In genomic region chr13:54821931-54822330, GRCm38 (mm10) we compare ENCODE assay signal across 46 mouse cellular contexts. TPM values are rescaled to one million over a fixed set of nuclear protein-coding genes. Genes with fewer than 3 reads are reported as not detected.
"Had no signal": no experiment of that assay in that cellular context is flagged by ENCODE, and none has a peak within 500 bp of the region (broad histone marks: within the 10 kb centered on the region; RNA-seq: fewer than 3 reads in every experiment).

No protein-coding gene starts in this region.

- H3K36me3 ChIP-seq: limb, embryonic 10.5 days; limb, embryonic 12.5 days; limb, embryonic 13.5 days; limb, embryonic 15.5 days; liver, embryonic 12.5 days; liver, embryonic 13.5 days; liver, embryonic 15.5 days; lung, embryonic 15.5 days; midbrain, embryonic 10.5 days; midbrain, embryonic 12.5 days; midbrain, embryonic 13.5 days; midbrain, embryonic 15.5 days; neural tube, embryonic 12.5 days had no signal

- H3K4me3 ChIP-seq: limb, embryonic 10.5 days; limb, embryonic 12.5 days; limb, embryonic 13.5 days; limb, embryonic 15.5 days; liver, embryonic 12.5 days; liver, embryonic 13.5 days; liver, embryonic 15.5 days; lung, embryonic 15.5 days; megakaryocyte, embryonic 14.5 days; midbrain, embryonic 10.5 days; midbrain, embryonic 12.5 days; midbrain, embryonic 13.5 days; midbrain, embryonic 15.5 days; myocyte; neural tube, embryonic 12.5 days had no signal

- ATAC-seq: liver, embryonic 12.5 days; liver, postnatal 0 days; lung, postnatal 0 days; midbrain, embryonic 13.5 days; midbrain, embryonic 15.5 days; midbrain, embryonic 16.5 days had no signal

- H3K9ac ChIP-seq: limb, embryonic 12.5 days; limb, embryonic 13.5 days; limb, embryonic 15.5 days; liver, embryonic 12.5 days; liver, embryonic 13.5 days; liver, embryonic 14.5 days; liver, embryonic 15.5 days; liver, postnatal 0 days; lung, embryonic 14.5 days; lung, embryonic 15.5 days; midbrain, embryonic 12.5 days; midbrain, embryonic 13.5 days; midbrain, embryonic 15.5 days; neural tube, embryonic 12.5 days had no signal

- H3K27me3 ChIP-seq: lung, embryonic 15.5 days; midbrain, embryonic 15.5 days had no signal

- H3K27ac ChIP-seq: limb, embryonic 10.5 days; limb, embryonic 12.5 days; limb, embryonic 13.5 days; limb, embryonic 15.5 days; liver, embryonic 12.5 days; liver, embryonic 13.5 days; liver, embryonic 14.5 days; liver, embryonic 15.5 days; lung, embryonic 15.5 days; macrophage; midbrain, embryonic 10.5 days; midbrain, embryonic 12.5 days; midbrain, embryonic 13.5 days; midbrain, embryonic 15.5 days; neural tube, embryonic 12.5 days had no signal

- DNase-seq: left cerebral cortex, postnatal 4 days; liver; liver, embryonic 13.5 days; liver, postnatal 0 days; lung, adult 18-20 months; lung, adult 2 months; lung, embryonic 14.5 days; lung, postnatal 10 days; lung, postnatal 14 days; lung, postnatal 36 days; lung, postnatal 4 days; midbrain, embryonic 14.5 days had no signal

- H3K4me1 ChIP-seq: liver, embryonic 13.5 days; liver, embryonic 15.5 days had no signal

- H3K9me3 ChIP-seq: limb, embryonic 10.5 days; limb, embryonic 12.5 days; limb, embryonic 13.5 days; limb, embryonic 15.5 days; liver, embryonic 12.5 days; liver, embryonic 13.5 days; liver, embryonic 15.5 days; lung, embryonic 15.5 days; megakaryocyte, embryonic 14.5 days; midbrain, embryonic 10.5 days; midbrain, embryonic 12.5 days; midbrain, embryonic 13.5 days; midbrain, embryonic 15.5 days; neural tube, embryonic 12.5 days had no signal

RNA-seq across cellular contexts. Expression of gene Tspan17, which starts 32.8 kb away (rescaled TPM):
- total RNA-seq: megakaryocyte-erythroid progenitor cell, adult 5-6 weeks had no signal

RNA-seq across cellular contexts. Expression of gene Eif4e1b, which starts 38.1 kb away (rescaled TPM):
- total RNA-seq: left cerebral cortex, postnatal 14 days; left cerebral cortex, postnatal 25 days; left cerebral cortex, postnatal 36 days; left cerebral cortex, postnatal 4 days; liver, adult 2 months; megakaryocyte progenitor cell, adult 5-6 weeks; megakaryocyte, adult 5-6 weeks; megakaryocyte-erythroid progenitor cell, adult 5-6 weeks; midbrain, postnatal 0 days; monocyte, adult 5-6 weeks had no signal
- polyA plus RNA-seq: limb, embryonic 10.5 days; limb, embryonic 11.5 days; limb, embryonic 12.5 days; limb, embryonic 13.5 days; limb, embryonic 14.5 days; limb, embryonic 15.5 days; liver, adult 2 months; liver, embryonic 11.5 days; liver, embryonic 12.5 days; liver, embryonic 13.5 days; liver, embryonic 14.5 days; liver, embryonic 15.5 days; liver, embryonic 16.5 days; liver, postnatal 0 days; lung, adult 2 months; lung, embryonic 14.5 days; lung, embryonic 15.5 days; lung, embryonic 16.5 days; lung, postnatal 0 days; macrophage; midbrain, embryonic 10.5 days; midbrain, embryonic 11.5 days; midbrain, embryonic 12.5 days; midbrain, embryonic 13.5 days; midbrain, embryonic 14.5 days; midbrain, embryonic 15.5 days; midbrain, embryonic 16.5 days; midbrain, postnatal 0 days; myocyte; neural tube, embryonic 11.5 days; neural tube, embryonic 12.5 days had no signal

RNA-seq across cellular contexts. Expression of gene Sncb, which starts 55.5 kb away (rescaled TPM):
- total RNA-seq: liver, adult 2 months; megakaryocyte progenitor cell, adult 5-6 weeks; megakaryocyte, adult 5-6 weeks; megakaryocyte-erythroid progenitor cell, adult 5-6 weeks; monocyte, adult 5-6 weeks had no signal
- polyA plus RNA-seq: limb, embryonic 10.5 days; limb, embryonic 11.5 days; limb, embryonic 12.5 days; limb, embryonic 13.5 days; liver, adult 2 months; liver, embryonic 11.5 days; liver, embryonic 12.5 days; liver, embryonic 13.5 days; liver, embryonic 15.5 days; liver, embryonic 16.5 days; liver, postnatal 0 days; lung, adult 2 months; lung, embryonic 14.5 days; lung, embryonic 16.5 days; lung, postnatal 0 days; macrophage; myocyte had no signal
